In the genomic region with DNA sequence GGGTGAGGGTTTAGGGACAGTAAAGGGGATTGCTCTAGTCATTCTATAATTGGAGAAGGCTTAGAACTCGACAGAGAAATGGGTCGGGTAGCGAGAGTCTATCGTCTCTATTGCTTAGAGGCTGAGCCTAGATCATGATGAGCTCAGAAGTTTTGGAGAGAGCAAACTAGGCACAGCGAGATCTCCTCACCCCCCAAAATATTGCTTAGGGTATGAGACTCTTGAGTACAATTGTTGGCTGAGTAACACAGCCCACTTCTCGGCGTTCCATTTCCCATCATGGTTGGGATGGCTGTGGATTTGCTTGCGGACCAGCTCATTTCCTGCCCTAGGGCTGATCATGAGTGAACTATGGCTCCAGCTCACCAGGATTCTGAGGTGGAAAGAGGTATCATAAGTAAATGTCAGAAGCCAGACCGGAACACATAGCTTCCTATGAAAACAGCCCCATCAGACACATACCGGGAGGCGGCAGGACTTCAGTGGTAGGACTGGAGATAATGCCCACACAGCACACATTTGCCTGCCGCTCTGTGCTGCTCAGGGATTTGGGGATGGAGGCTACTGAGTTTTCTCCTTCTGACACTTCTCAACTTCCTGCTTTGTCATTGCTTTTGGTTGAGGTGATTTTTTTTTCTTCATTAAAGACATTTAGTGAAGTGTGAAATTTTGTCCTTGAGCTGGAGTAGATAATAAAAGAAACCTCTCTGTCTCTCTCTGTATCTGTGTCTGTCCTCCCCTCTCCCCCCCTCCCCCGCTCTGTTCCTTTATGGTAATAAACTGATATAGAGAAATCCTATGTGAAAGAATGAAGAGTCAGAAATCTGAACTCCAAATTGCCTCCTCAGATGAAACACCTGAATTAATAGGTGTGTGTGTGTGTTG, we compare ENCODE assay signal across 8 mouse cellular contexts. TPM values are rescaled to one million over a fixed set of nuclear protein-coding genes. Genes with fewer than 3 reads are reported as not detected.
A peak's percentile ranks its signal among the peaks of the same experiment; 100 is the strongest.
DNase-seq lines count a peak whose midpoint lies in the region; TF ChIP-seq lines count a peak whose summit lies in the region.

No protein-coding gene starts in this region.

- intact Hi-C loops in left cerebral cortex, adult 2 months (cut with DNase I): no loop called here
- intact Hi-C loops in left cerebral cortex, postnatal 14 days (cut with DNase I): no loop called here
- intact Hi-C loops in gastrocnemius, postnatal 36 days (cut with DNase I): no loop called here

- peak overlapping the region; percentile 74 for H3K4me3 ChIP-seq in left cerebral cortex, adult 2 months
- peak overlapping the region; percentile 90 for H3K4me3 ChIP-seq in bone marrow macrophage, adult 2 months (ENCODE audit: insufficient read depth, low read length)
- peak overlapping the region; percentile 36 for H3K4me3 ChIP-seq in macrophage (ENCODE audit: inconsistent target)

- peaks cover 11% of the 10 kb centered on the region for H3K4me1 ChIP-seq in bone marrow macrophage, adult 2 months (ENCODE audit: control insufficient read depth, insufficient read depth, low read length)

- no peak for TF ChIP-seq POLR2A in bone marrow macrophage, adult 2 months (IDR thresholded peaks at IDR 0.05; ENCODE audit: borderline replicate concordance, low read depth, low read length)

- peaks cover 10% of the 10 kb centered on the region; the same call in 1 of the 2 replicates for H3K36me3 ChIP-seq in macrophage (ENCODE audit: inconsistent target)

- DNase-seq in left cerebral cortex, adult 2 months (ENCODE audit: extremely low spot score in 1 of 2, low spot score in 2 of 2): no peak
- DNase-seq in left cerebral cortex, postnatal 14 days (ENCODE audit: low spot score in 2 of 2): no peak
- DNase-seq in heart, postnatal 4 days: peak; percentile 24
- no peak for DNase-seq in gastrocnemius, postnatal 36 days
- DNase-seq in urinary bladder, adult 2 months (ENCODE audit: low spot score): no peak
- no peak for DNase-seq in lung, postnatal 25 days (ENCODE audit: low spot score)

- peak overlapping the region; percentile 100 for H3K27ac ChIP-seq in left cerebral cortex, adult 2 months
- H3K27ac ChIP-seq in bone marrow macrophage, adult 2 months (ENCODE audit: insufficient read depth, low read depth, low read length): no peak overlapping the region
- peak overlapping the region; percentile 82 for H3K27ac ChIP-seq in macrophage

- WGBS in macrophage (ENCODE audit: missing documents): 17% methylated on average over 13 of the region's 13 CpGs

- peaks cover 24% of the 10 kb centered on the region for H3K79me2 ChIP-seq in macrophage (ENCODE audit: inconsistent target)

- no peak for TF ChIP-seq CTCF in left cerebral cortex, adult 2 months (IDR thresholded peaks at IDR 0.05)
- no peak for TF ChIP-seq CTCF in bone marrow macrophage, adult 2 months (IDR thresholded peaks at IDR 0.05; ENCODE audit: low read depth, low read length)

RNA-seq across cellular contexts. Expression of a gene that starts 0.6 kb away (rescaled TPM):
- 1 to 10 TPM; 1.8 to 2.6 TPM for total RNA-seq in left cerebral cortex, adult 2 months (2021)
- 1 to 10 TPM; 2.0 to 2.1 TPM for total RNA-seq in left cerebral cortex, postnatal 14 days (2021)
- not detected in 2 replicates for polyA plus RNA-seq in bone marrow macrophage, adult 2 months (2012; ENCODE audit: insufficient read depth, insufficient read length, missing spikeins)
- under 1 TPM in 1 of 2 experiments, not detected in 1; 0.54 TPM for total RNA-seq in heart, postnatal 4 days (2021)
- not detected for total RNA-seq in macrophage (2018; cell fraction: chromatin; rRNA removed)
- under 1 TPM in 2 of 26 experiments, not detected in 24; 0.05 to 0.13 TPM for total RNA-seq in macrophage (2018; cell fraction: cytosol; rRNA removed)
- not detected for total RNA-seq in macrophage (2018; cell fraction: nucleus; rRNA removed)
- polyA plus RNA-seq in macrophage (2018): not detected in 3 replicates
- total RNA-seq in gastrocnemius, postnatal 36 days (2021): not detected
- 0.66 and 0.77 TPM in 2 replicates for polyA plus RNA-seq in urinary bladder, adult 2 months (2012; rRNA removed)

RNA-seq across cellular contexts. Expression of a gene that starts 0.8 kb away (rescaled TPM):
- total RNA-seq in left cerebral cortex, adult 2 months (2021): 100 to 1,000 TPM; 135 to 138 TPM
- total RNA-seq in left cerebral cortex, postnatal 14 days (2021): 100 to 1,000 TPM; 111 to 113 TPM
- 40.2 and 57.1 TPM in 2 replicates for polyA plus RNA-seq in bone marrow macrophage, adult 2 months (2012; ENCODE audit: insufficient read depth, insufficient read length, missing spikeins)
- 10 to 100 TPM; 71.6 to 78.1 TPM for total RNA-seq in heart, postnatal 4 days (2021)
- total RNA-seq in macrophage (2018; cell fraction: chromatin; rRNA removed): 100 to 1,000 TPM in 12 of 26 experiments, 10 to 100 TPM in 14; 38.5 to 118 (median 97.8) TPM
- 100 to 1,000 TPM in 1 of 26 experiments, 10 to 100 TPM in 25; 56.2 to 109 (median 70.8) TPM for total RNA-seq in macrophage (2018; cell fraction: cytosol; rRNA removed)
- total RNA-seq in macrophage (2018; cell fraction: nucleus; rRNA removed): 100 to 1,000 TPM in 4 of 26 experiments, 10 to 100 TPM in 22; 27.4 to 114 (median 65.5) TPM
- polyA plus RNA-seq in macrophage (2018): 45.8 to 73.1 TPM (median 46.9 TPM) in 3 replicates
- 10 to 100 TPM; 20.7 to 28.5 TPM for total RNA-seq in gastrocnemius, postnatal 36 days (2021)
- polyA plus RNA-seq in urinary bladder, adult 2 months (2012; rRNA removed): 42.1 and 43.4 TPM in 2 replicates

RNA-seq across cellular contexts. Expression of a gene that starts 3.4 kb away (rescaled TPM):
- total RNA-seq in left cerebral cortex, adult 2 months (2021): not detected
- total RNA-seq in left cerebral cortex, postnatal 14 days (2021): under 1 TPM; 0.22 to 0.36 TPM
- not detected in 2 replicates for polyA plus RNA-seq in bone marrow macrophage, adult 2 months (2012; ENCODE audit: insufficient read depth, insufficient read length, missing spikeins)
- total RNA-seq in heart, postnatal 4 days (2021): not detected
- not detected for total RNA-seq in macrophage (2018; cell fraction: chromatin; rRNA removed)
- total RNA-seq in macrophage (2018; cell fraction: cytosol; rRNA removed): not detected
- not detected for total RNA-seq in macrophage (2018; cell fraction: nucleus; rRNA removed)
- not detected in 3 replicates for polyA plus RNA-seq in macrophage (2018)
- not detected for total RNA-seq in gastrocnemius, postnatal 36 days (2021)
- polyA plus RNA-seq in urinary bladder, adult 2 months (2012; rRNA removed): not detected in 2 replicates

RNA-seq across cellular contexts. Expression of a gene that starts 19.2 kb away (rescaled TPM):
- 100 to 1,000 TPM; 111 to 120 TPM for total RNA-seq in left cerebral cortex, adult 2 months (2021)
- 100 to 1,000 TPM in 1 of 2 experiments, 10 to 100 TPM in 1; 96.5 to 141 TPM for total RNA-seq in left cerebral cortex, postnatal 14 days (2021)
- not detected in 2 replicates for polyA plus RNA-seq in bone marrow macrophage, adult 2 months (2012; ENCODE audit: insufficient read depth, insufficient read length, missing spikeins)
- total RNA-seq in heart, postnatal 4 days (2021): under 1 TPM; 0.14 to 0.26 TPM
- total RNA-seq in macrophage (2018; cell fraction: chromatin; rRNA removed): under 1 TPM in 1 of 26 experiments, not detected in 25; 0.95 TPM
- not detected for total RNA-seq in macrophage (2018; cell fraction: cytosol; rRNA removed)
- not detected for total RNA-seq in macrophage (2018; cell fraction: nucleus; rRNA removed)
- not detected in 3 replicates for polyA plus RNA-seq in macrophage (2018)
- total RNA-seq in gastrocnemius, postnatal 36 days (2021): not detected
- polyA plus RNA-seq in urinary bladder, adult 2 months (2012; rRNA removed): 0.53 and 0.56 TPM in 2 replicates

RNA-seq across cellular contexts. Expression of a gene that starts 43.4 kb away (rescaled TPM):
- total RNA-seq in left cerebral cortex, adult 2 months (2021): not detected
- under 1 TPM; 0.57 to 0.93 TPM for total RNA-seq in left cerebral cortex, postnatal 14 days (2021)
- 10.9 and 11.9 TPM in 2 replicates for polyA plus RNA-seq in bone marrow macrophage, adult 2 months (2012; ENCODE audit: insufficient read depth, insufficient read length, missing spikeins)
- 10 to 100 TPM; 16.7 to 17.8 TPM for total RNA-seq in heart, postnatal 4 days (2021)
- 1 to 10 TPM in 11 of 26 experiments, under 1 TPM in 11, not detected in 4; 0.29 to 5.9 (median 1.1) TPM for total RNA-seq in macrophage (2018; cell fraction: chromatin; rRNA removed)
- 1 to 10 TPM in 8 of 26 experiments, under 1 TPM in 18; 0.15 to 2.0 (median 0.66) TPM for total RNA-seq in macrophage (2018; cell fraction: cytosol; rRNA removed)
- total RNA-seq in macrophage (2018; cell fraction: nucleus; rRNA removed): 1 to 10 TPM in 9 of 26 experiments, under 1 TPM in 15, not detected in 2; 0.17 to 6.0 (median 0.74) TPM
- polyA plus RNA-seq in macrophage (2018): 0.15 to 2.5 TPM (median 2.2 TPM) in 3 replicates
- total RNA-seq in gastrocnemius, postnatal 36 days (2021): under 1 TPM; 0.17 to 0.46 TPM
- 0.56 and 0.71 TPM in 2 replicates for polyA plus RNA-seq in urinary bladder, adult 2 months (2012; rRNA removed)

Comparison
In these comparisons a context has a peak if more than half of its experiments do, and no peak if none do; other contexts are left out.
1. H3K4me3 ChIP-seq: peak in every context shown above with its lines; median percentile 90 in bone marrow macrophage, adult 2 months; 74 in left cerebral cortex, adult 2 months; 36 in macrophage.